Mouse (Mus musculus): ENCODE measurements around the gene Trim28.

- TF ChIP-seq CTCF (IDR thresholded peaks at IDR 0.05; ENCODE audit: control insufficient read depth, insufficient read depth, insufficient replicate concordance, low read depth, low read length) = no peak
- no peak for TF ChIP-seq POLR2A (IDR thresholded peaks at IDR 0.05; ENCODE audit: control insufficient read depth, low read depth, low read length)
Measured at GRCm38 (mm10) chr7:13041256-13041655, 42.3 kb downstream of the Trim28 start.

Measured in testis, adult 2 months (tissue).